Mouse (Mus musculus) C2C12 (cell line): ENCODE measurements around the gene Ifitm1.

Source experiments
- CEBPB ChIP-seq: IDR thresholded peaks from one replicate; pipeline ENCODE4 v1.6.1; 2011; ENCODE audit warnings: low read depth, mild to moderate bottlenecking, control low read depth, moderate library complexity
- CTCF ChIP-seq: IDR thresholded peaks from one replicate; pipeline ENCODE4 v1.5.1; 2011; ENCODE audit not compliant: control insufficient read depth, insufficient read depth, insufficient read length
- FOSL1 ChIP-seq: IDR thresholded peaks from one replicate; pipeline ENCODE4 v1.8.0; 2011; ENCODE audit warnings: mild to moderate bottlenecking, low read length; ENCODE audit not compliant: poor library complexity, insufficient read depth, severe bottlenecking
- MAX ChIP-seq: IDR thresholded peaks from one replicate; pipeline ENCODE4 v1.6.1; 2011; ENCODE audit warnings: mild to moderate bottlenecking, control low read depth
- MYOG ChIP-seq: IDR thresholded peaks from one replicate; pipeline ENCODE4 v1.6.1; 2011; ENCODE audit not compliant: control insufficient read depth, insufficient read length; ENCODE audit errors: extremely low read depth
- USF1 ChIP-seq: IDR thresholded peaks from one replicate; pipeline ENCODE4 v1.6.1; 2011; ENCODE audit warnings: low read depth, mild to moderate bottlenecking, control low read depth, moderate library complexity

GRCm38 (mm10) chr7:140951765-140952164, 15.3 kb upstream of the Ifitm1 start:
- TF ChIP-seq CTCF (no peak), CEBPB (no peak), MAX (no peak), USF1 (no peak), FOSL1 (no peak), MYOG (no peak)
